Mouse (Mus musculus) layer of hippocampus, adult 2 months (tissue): ENCODE measurements around the gene Anapc13. TPM values are rescaled to one million over a fixed set of nuclear protein-coding genes. Genes with fewer than 3 reads are reported as not detected.

Experiments used
- DNase-seq, 2 experiments: peaks; one replicate each; pipeline ENCODE4 v3.0.0; 2022; ENCODE audit warnings: low spot score in 2 of 2
- H3K27ac ChIP-seq: fragments of 200-600 bp; 2 replicates; pipeline ENCODE4 v1.8.1; 2022
- H3K4me3 ChIP-seq: fragments of 200-600 bp; 2 replicates; pipeline ENCODE4 v1.8.1; 2022; ENCODE audit warnings: mild to moderate bottlenecking
- CTCF ChIP-seq: fragments of 200-600 bp; conservative IDR thresholded peaks from 2 replicates; pipeline ENCODE4 v1.8.1; 2022; ENCODE audit warnings: antibody characterized with exemption, mild to moderate bottlenecking, moderate library complexity
- total RNA-seq, 2 experiments: library from RNA; stranded (reverse); gene quantifications; 2 replicates each; pipeline ENCODE4 v1.2.3; 2021

The Anapc13 gene
- total RNA-seq, 2 experiments from 2014 or later = 99.5 to 106 TPM

DNA sequence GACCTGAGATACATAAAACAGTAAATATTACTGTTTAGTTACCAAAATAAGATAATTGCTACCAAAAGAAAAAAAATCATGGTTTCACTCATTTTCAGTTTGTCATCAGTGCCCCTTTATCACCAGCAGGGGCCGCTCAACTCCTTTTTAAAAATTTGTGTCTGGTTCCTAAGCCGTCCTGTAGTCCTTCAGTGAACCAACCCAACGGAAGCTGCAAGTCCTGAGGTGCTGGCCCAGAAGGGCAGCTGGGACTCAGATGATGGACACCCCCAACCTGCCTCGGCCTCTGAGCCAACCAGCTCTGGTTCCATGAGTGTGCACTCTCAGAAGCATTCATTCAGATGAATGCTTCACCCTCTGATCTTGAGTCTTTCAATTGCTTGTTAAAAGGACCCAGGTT is 10.5 kb downstream of the Anapc13 start:
- H3K27ac ChIP-seq = no peak overlapping the region
- TF ChIP-seq CTCF = peak; percentile 97

DNA sequence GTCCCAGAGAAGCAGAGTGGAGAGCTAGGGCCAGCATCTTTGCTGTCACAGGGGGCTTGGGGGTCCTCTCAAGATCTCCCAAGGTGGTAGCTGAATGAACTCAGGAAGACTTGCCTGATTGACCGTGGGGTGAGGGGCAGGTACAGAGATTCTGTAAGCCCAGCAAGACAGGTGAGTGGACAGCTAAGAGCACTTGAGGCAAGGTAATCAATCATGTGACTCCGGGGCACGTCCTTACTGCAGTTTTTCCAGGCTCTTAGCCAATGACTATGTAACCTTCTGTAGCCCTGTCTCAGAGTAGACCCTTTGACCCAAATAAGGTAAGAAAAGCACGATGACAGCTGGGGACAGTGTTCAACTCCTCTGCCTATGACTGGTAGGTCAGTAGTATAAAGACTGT is 11.0 kb downstream of the Anapc13 start:
- TF ChIP-seq CTCF = no peak
- DNase-seq = no peak

More for the DNA sequence above, 10.5 kb downstream of the Anapc13 start:
- DNase-seq = peak; percentile 58 to 68
- no peak overlapping the region for H3K4me3 ChIP-seq

DNA sequence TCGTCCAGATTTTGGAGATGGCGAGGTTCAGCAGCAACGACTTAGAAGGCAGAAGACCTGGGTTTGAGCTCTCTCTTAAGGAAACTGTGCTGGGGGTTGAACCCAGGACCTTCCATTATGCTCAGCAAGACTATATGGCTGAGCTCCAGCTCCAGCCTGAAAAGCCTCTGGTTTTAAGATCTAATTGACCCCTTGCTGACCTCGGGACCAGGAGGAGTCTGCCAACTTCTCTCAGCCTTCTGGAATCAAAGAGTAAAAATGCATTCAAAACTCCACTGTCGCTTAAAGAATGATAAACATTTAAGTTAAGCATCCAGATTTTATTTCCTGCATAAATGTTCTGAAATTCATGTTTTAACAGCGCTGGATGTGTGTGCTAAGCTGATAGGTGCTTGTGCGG is 12.9 kb downstream of the Anapc13 start:
- no peak overlapping the region for H3K27ac ChIP-seq
- TF ChIP-seq CTCF = no peak
- H3K4me3 ChIP-seq = no peak overlapping the region
- no peak for DNase-seq

More for the DNA sequence above, 11.0 kb downstream of the Anapc13 start:
- Histone ChIP-seq H3K4me3 (no peak overlapping the region), H3K27ac (no peak overlapping the region)

DNA sequence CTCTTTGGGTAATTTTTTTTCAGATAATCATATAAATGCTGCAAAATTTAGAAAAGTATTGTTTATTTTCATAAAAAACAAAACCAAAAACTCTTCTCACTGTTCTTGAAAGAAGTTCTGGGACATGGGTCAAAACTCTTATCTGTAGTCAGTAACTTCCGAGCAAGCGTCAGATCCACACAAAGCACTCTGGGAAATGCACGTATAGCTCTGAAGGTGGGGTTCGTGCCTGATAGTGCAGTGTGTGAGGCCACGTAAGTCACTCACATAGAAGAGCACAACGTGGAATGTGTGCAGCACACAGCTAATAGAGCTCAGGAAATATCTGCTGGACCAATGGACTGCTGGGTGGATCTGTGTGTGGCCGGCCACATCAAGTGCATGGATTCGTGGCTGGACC is 13.4 kb downstream of the Anapc13 start:
- no peak for DNase-seq
- H3K4me3 ChIP-seq = no peak overlapping the region
- TF ChIP-seq CTCF = no peak

DNA sequence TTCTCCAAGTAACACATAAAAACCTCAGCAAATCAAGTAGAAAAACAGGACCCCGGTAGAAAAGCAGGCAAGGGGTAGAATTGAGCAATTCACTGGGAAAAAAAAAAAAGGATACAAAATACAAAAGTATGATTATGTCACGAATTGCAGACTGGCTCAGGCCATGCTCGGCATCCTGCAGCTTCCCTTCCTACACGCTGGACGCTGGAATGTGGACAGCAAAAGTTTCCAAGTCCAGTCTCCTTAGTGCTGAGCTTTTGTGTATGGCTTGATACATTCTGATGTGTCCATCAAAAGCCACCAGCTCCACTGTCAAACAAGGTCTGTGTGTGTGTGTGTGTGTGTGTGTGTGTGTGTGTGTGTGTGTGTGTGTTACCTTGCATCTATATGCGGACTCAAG is 15.4 kb downstream of the Anapc13 start:
- no peak for TF ChIP-seq CTCF
- H3K27ac ChIP-seq = no peak overlapping the region
- H3K4me3 ChIP-seq = no peak overlapping the region
- no peak for DNase-seq

More for the DNA sequence above, 13.4 kb downstream of the Anapc13 start:
- no peak overlapping the region for H3K27ac ChIP-seq

DNA sequence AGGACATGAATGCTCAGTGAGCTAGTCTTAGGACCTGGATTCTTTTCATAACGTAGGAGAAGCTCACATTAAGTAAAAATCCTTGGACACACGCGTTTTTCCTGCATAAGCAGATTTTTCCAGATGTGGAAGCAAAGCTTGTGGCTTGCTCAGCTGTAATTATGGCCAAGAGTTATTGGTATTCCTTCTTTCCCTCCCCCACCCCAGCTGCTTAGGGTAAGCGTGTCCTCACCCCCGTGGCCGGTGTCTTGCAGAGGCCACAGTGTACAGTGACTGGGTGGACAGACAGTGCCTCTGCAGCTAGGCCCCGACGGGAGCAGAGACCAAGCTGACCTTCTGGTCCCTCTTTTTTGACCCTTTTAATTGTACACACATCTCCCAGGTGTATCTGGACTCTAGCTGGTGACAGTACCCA is 17.0 kb downstream of the Anapc13 start:
- TF ChIP-seq CTCF = no peak
- H3K4me3 ChIP-seq = no peak overlapping the region
- H3K27ac ChIP-seq = no peak overlapping the region
- DNase-seq = no peak

DNA sequence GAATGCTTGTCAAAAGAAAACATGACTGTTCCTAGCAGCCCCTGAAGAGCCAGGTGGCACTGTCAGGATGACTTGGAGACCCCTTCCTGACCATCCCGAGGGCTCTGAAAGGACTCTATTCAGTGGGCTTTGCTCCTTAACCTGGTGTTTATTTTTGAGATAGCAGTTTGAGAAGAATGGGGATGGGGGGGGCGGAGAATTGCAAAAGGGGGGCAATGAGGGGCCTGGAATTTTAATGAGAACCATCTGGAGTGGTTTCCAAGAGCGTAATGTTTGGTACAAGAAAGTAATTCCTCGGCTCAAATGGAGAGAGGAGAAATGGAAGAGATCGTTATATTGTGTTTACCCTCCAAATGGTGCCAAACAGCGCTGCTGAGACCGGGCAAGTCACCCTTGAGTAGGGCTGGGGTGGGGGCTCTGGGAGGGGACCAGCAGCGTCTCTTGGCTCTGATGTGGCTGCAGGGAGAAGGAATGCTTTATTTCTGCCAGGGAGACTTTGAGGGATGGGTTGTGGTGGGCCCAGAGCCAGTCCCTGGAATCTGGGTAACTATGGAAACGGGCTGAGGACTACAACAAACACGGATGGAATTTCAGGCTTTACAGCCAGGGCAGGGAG is 17.5 kb downstream of the Anapc13 start:
- peak in 1 of 2 experiments; percentile 44 for DNase-seq
- H3K27ac ChIP-seq = no peak overlapping the region
- H3K4me3 ChIP-seq = peak overlapping the region; percentile 33; the same call in 1 of the 2 replicates
- no peak for TF ChIP-seq CTCF

DNA sequence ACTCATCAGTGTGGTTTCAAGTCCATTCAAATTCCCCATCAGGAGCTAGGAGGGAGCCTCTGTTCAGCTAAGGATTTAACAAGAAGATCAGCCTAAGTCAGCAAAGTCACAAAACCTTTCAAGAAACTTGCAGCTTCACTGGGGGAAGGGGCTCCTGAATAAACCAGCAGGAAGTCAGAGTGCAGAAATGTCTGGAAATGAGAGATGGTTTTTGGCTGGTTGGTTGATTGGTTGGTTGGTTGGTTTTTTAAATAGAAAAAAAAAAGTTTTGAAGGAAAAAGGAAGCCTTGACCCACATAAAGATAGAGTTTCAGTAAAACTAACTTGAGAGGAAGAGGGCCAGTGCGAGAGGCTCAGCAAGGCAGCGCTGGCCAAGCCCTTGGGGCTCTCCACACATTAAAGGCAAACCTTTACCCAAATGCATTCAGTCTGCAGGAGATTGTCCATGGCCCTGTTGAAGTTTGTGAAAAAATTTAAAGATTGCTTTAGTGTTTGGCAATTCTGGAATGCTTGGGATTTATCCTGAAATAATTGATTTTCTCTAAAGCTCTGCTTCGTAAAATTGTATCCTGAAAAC is 19.1 kb downstream of the Anapc13 start:
- DNase-seq = no peak
- no peak overlapping the region for H3K4me3 ChIP-seq
- no peak for TF ChIP-seq CTCF
- no peak overlapping the region for H3K27ac ChIP-seq

DNA sequence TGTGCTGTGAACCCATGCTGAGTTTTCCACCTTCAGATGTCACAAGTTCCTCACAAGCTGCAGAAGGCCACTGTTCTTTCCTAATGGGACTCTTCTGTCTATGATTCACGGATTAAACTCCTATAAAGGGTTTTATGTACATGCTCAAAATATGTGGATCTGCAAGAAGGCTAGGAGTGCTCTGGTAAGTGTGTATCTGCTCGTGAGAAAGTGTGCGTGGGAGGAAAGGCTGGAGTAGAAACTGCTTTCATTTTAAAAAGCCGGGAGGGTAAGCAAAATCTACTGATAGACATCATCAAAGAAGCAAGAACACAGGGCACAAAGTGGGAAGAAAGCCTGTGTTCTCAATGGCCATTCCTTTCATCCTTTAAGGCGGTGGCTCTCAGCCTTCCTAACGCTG is 20.9 kb downstream of the Anapc13 start:
- TF ChIP-seq CTCF = no peak
- Histone ChIP-seq H3K27ac (no peak overlapping the region), H3K4me3 (no peak overlapping the region)
- no peak for DNase-seq

DNA sequence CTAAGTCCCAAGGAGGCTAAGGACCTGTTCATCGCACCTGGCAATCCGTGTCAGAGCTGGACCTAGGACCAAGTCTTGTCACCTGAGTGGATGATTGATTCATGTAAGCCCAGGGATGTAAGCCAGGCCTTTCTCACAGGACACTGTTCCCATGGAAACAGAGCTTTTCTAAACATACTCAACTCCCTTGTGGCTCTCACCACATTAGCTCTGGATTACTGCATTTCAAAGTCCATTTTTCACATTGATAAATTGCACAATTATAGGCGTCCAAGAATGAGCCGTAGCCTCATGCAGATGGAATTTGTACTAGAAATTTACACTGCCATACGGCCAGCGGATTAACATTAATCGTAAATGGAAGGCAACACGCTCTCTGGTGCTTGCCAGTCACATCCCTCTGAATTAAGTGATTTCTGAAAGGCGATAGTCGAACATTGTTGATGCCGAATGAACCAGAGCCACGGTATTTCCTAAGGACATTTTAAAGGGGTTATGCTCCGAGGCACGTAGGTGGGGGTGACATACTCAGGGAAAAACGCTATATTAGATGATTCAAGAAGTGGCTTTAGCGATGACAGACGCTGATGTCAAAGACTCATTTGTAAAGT is 23.9 kb downstream of the Anapc13 start:
- H3K27ac ChIP-seq = no peak overlapping the region
- no peak for TF ChIP-seq CTCF
- H3K4me3 ChIP-seq = peak overlapping the region; percentile 9; the same call in 1 of the 2 replicates
- DNase-seq = no peak

DNA sequence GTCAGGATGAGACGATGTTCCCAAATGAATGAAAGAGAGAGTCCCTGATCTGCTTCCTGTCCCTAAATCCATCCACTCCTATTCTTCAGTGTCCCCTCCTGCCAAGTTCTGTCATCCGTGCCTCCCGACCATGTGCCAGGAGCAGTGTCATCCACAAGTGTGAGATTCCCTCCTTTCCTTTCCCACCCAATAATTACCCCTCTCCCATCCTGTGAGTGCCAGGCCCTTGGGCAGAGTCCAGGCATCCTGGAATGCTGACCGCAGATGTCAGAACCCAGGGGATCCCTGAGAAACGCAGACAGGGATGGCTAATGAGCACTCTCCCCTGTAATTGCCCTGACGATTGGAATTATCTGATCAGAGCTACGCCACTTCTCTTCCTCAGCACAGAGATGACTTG is 24.5 kb downstream of the Anapc13 start:
- no peak for DNase-seq
- TF ChIP-seq CTCF = no peak
- Histone ChIP-seq H3K4me3 (no peak overlapping the region; the same call in 1 of the 2 replicates), H3K27ac (no peak overlapping the region)

DNA sequence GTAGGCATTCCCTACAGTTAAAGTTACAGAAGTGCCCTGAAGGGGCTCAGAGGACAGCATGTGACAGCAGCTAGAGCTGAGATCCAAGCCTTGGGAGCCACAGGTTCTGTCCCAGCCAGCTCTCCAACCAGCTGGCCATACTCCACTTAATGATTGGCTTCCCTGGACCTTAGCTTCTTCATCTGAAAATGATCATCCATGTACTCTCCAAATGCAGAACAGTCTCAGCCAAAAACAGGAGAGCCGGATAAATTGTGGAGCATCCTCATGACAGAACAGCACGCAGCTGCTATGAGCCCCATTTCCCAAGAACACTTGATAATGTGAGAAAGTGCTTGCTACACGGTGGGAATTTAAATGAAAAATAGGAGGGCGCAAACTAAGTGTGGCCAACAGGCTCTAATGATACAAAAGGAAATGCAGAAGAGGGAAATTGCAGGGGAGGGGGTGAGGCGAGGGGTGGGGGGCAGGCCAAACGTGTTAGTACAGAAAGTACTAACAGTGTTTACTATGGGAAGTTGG is 25.2 kb downstream of the Anapc13 start:
- Histone ChIP-seq H3K4me3 (no peak overlapping the region), H3K27ac (no peak overlapping the region)
- DNase-seq = no peak
- no peak for TF ChIP-seq CTCF

DNA sequence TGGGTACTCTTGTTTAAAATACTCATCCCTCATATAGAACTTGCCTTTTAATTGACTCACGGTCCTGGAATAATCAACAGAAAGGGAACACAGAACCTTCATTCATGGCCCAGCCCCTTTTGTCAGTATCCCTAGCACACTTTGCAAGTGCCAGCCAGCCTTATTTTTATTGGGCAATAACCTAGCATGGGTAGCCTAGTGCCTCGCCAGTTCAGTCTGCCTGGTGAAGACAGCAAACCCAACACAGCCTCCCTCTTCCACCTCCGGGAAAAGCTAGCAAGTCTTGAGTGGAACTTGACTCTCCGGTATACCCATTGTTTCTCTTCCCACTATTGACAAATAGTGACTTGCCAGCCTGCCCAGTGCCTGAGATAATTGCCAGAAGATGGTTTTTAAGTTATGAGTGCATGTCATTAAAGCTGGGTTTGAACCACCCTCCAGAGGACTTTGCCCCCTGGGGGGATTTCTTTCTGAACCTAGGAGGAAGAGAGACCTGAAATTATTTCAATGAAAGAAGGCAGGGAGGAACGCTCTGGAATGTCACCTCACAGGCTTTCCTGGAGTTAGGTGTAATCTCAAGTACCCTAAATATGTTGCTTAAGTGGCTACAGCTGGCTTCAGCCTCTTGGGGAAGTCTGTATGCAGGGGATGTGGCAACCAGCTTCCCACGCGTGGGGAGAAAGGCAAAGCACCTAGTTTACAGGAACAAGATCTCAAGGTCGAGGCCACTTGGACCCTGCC is 30.4 kb downstream of the Anapc13 start:
- TF ChIP-seq CTCF = no peak
- DNase-seq = no peak
- no peak overlapping the region for H3K4me3 ChIP-seq
- H3K27ac ChIP-seq = no peak overlapping the region
